Mouse (Mus musculus) olfactory bulb, adult 2 months (tissue): ENCODE measurements around the gene Abcc3. TPM values are rescaled to one million over a fixed set of nuclear protein-coding genes. Genes with fewer than 3 reads are reported as not detected.

Experiments used
- H3K27ac ChIP-seq: fragments of 200-500 bp; 2 replicates; pipeline ENCODE4 v1.5.1; 2012; ENCODE audit warnings: low read depth, low read length; ENCODE audit not compliant: insufficient read depth
- H3K4me1 ChIP-seq: fragments of 200-500 bp; 2 replicates; pipeline ENCODE4 v1.6.1; 2012; ENCODE audit warnings: low read length; ENCODE audit not compliant: control insufficient read depth, insufficient read depth
- H3K4me3 ChIP-seq: fragments of 200-500 bp; 2 replicates; pipeline ENCODE4 v1.5.1; 2012; ENCODE audit warnings: mild to moderate bottlenecking, low read depth, low read length, moderate library complexity; ENCODE audit not compliant: insufficient read depth
- CTCF ChIP-seq: fragments of 200-500 bp; IDR thresholded peaks from 2 replicates; pipeline ENCODE4 v1.5.1; 2012; ENCODE audit warnings: low read depth, mild to moderate bottlenecking, low read length, moderate library complexity; ENCODE audit not compliant: insufficient read depth
- POLR2A ChIP-seq: fragments of 200-500 bp; IDR thresholded peaks from 2 replicates; pipeline ENCODE4 v1.6.1; 2012; ENCODE audit warnings: mild to moderate bottlenecking, low read depth, low read length, moderate library complexity; ENCODE audit not compliant: insufficient read depth
- WGBS: fragments of 180-500 bp; shearing (Covaris S2); methylation state at CpG from one replicate; pipeline ENCODE4 v1.1.7; 2018; 5-methylcytosine and 5-hydroxymethylcytosine counted together
- polyA plus RNA-seq: library from polyadenylated mRNA; stranded (reverse); fragments of >200 nt; gene quantifications from 2 replicates; pipeline ENCODE4 v1.2.4, GENCODE M21; 2012; ENCODE audit warnings: low replicate concordance; ENCODE audit not compliant: missing spikeins, insufficient read depth, insufficient read length

The Abcc3 gene
- polyA plus RNA-seq, 1 experiment, result not detected

DNA sequence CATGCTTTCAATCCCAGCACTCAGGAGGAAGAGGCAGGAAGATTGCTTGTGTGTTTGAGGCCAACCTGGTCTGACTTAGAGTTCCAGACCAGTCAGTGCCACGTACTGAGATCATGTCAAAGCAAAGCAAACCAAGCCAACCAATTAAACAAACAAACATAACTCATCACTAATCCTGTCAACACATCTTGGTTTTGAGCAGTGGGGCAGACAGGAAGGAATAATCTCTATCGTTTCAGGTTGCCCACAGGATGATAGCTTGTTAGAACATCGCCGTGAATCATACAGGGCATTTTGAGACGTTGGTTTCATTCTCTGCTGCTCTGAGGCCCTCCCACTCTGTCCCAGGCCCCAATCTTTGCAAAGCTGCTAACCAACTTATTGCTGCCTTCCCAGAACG lies 22.8 kb downstream of the Abcc3 start:
- 88% methylated on average over 6 of the region's 6 CpGs for WGBS
- TF ChIP-seq CTCF (no peak), POLR2A (no peak)
- no peak overlapping the region for H3K4me3 ChIP-seq

DNA sequence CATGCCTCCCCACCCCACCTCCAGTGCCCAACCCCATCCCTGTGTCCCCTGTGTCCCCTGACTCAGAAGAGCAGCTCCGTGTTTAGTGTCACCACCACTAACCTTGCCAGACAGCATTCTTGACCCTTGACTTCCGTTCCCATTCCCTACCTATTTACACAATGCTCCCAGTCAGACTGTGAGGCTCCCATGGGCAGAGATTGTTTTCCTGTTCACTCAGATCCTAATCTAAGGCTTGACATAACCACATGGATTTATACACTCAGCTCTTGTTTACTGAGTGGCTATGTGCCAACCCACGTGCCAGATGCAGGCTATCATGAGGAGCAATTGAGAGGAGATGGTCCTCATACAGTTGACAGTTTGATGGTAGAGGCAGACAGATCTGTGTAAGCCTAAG lies 27.5 kb downstream of the Abcc3 start:
- 81% methylated on average over 3 of the region's 3 CpGs for WGBS
- Histone ChIP-seq H3K4me1 (peaks cover under 1% of the 10 kb centered on the region; the same call in 1 of the 2 replicates), H3K4me3 (no peak overlapping the region), H3K27ac (no peak overlapping the region)
- TF ChIP-seq POLR2A, result no peak
- no peak for TF ChIP-seq CTCF

More for the DNA sequence above, 22.8 kb downstream of the Abcc3 start:
- Histone ChIP-seq H3K4me1 (peaks cover 17% of the 10 kb centered on the region), H3K27ac (no peak overlapping the region)

- 80% methylated on average over 7 of the region's 7 CpGs for WGBS
These were observed 29.1 kb downstream of the Abcc3 start for GRCm38 (mm10) chr11:94363690-94364089.

GRCm38 (mm10) chr11:94362101-94362500 lies 30.7 kb downstream of the Abcc3 start:
- no peak overlapping the region for H3K4me3 ChIP-seq
- H3K27ac ChIP-seq, result no peak overlapping the region
- TF ChIP-seq CTCF (no peak), POLR2A (no peak)
- WGBS, result 67% methylated on average over 5 of the region's 5 CpGs
- no peaks in the 10 kb centered on the region for H3K4me1 ChIP-seq

More at GRCm38 (mm10) chr11:94363690-94364089, 29.1 kb downstream of the Abcc3 start:
- no peak overlapping the region for H3K27ac ChIP-seq
- no peak overlapping the region for H3K4me3 ChIP-seq
- no peak for TF ChIP-seq CTCF
- TF ChIP-seq POLR2A, result no peak
- H3K4me1 ChIP-seq, result no peaks in the 10 kb centered on the region

- no peaks in the 10 kb centered on the region for H3K4me1 ChIP-seq
- no peak overlapping the region for H3K4me3 ChIP-seq
- no peak overlapping the region for H3K27ac ChIP-seq
- WGBS, result 96% methylated on average over 14 of the region's 14 CpGs
- no peak for TF ChIP-seq CTCF
- TF ChIP-seq POLR2A, result no peak
These were observed 31.5 kb downstream of the Abcc3 start for GRCm38 (mm10) chr11:94361166-94361870.

GRCm38 (mm10) chr11:94359168-94359567 lies 33.6 kb downstream of the Abcc3 start:
- Histone ChIP-seq H3K4me1 (no peaks in the 10 kb centered on the region), H3K27ac (no peak overlapping the region), H3K4me3 (no peak overlapping the region)
- 96% methylated on average over 12 of the region's 12 CpGs for WGBS
- TF ChIP-seq CTCF (no peak), POLR2A (no peak)

- WGBS, result 88% methylated on average over 9 of the region's 9 CpGs
- TF ChIP-seq CTCF, result no peak
- TF ChIP-seq POLR2A, result no peak
- Histone ChIP-seq H3K4me3 (no peak overlapping the region), H3K4me1 (no peaks in the 10 kb centered on the region), H3K27ac (no peak overlapping the region)
These were observed 37.1 kb downstream of the Abcc3 start for GRCm38 (mm10) chr11:94355521-94356217.

DNA sequence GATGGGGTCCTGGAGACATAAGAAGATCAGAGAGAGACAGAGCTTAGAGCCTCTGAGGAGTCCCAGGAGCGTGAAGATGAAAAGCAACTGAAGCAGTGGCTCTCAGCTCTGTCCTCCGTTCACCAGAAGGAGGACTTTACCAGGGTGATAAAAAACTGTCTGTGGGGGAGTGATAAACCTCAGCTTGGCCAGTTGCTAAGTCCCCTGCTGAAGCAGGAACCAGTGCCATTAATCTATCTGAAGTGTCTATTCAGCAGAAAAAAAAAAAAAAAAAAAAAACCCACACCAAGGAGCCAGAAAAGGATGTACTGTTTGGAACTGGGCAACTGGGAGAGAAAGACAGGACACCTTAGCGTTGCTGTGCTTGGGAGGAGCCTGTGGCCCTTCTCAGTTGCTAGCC lies 41.7 kb downstream of the Abcc3 start:
- TF ChIP-seq CTCF (no peak), POLR2A (no peak)
- H3K4me1 ChIP-seq, result peaks cover under 1% of the 10 kb centered on the region; the same call in 1 of the 2 replicates
- H3K27ac ChIP-seq, result no peak overlapping the region
- H3K4me3 ChIP-seq, result no peak overlapping the region
- WGBS, result 60% methylated on average over 3 of the region's 3 CpGs

DNA sequence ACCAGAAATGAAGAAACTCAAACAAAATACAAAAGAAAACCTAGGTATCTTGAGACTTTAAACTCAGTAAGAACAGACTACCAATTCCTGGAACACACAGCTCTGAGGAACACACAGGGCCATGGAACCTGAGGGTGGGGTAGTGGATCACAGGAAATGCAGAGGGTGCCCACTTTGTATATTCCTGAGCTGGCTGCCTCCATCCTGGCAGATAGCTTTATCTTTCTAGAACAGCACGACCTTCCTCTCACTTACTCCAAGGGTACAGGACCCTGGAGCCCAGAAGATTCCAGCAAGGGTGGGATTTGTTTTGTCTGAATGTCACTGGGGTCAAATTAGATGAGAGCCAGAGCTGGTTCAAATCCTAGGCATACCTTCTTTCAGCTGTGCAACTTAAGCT lies 42.5 kb downstream of the Abcc3 start:
- no peak overlapping the region for H3K27ac ChIP-seq
- H3K4me3 ChIP-seq, result no peak overlapping the region
- TF ChIP-seq CTCF, result no peak
- TF ChIP-seq POLR2A, result no peak
- H3K4me1 ChIP-seq, result peaks cover 3% of the 10 kb centered on the region; the same call in 1 of the 2 replicates
- 86% methylated on average over 1 of the region's 1 CpGs for WGBS

- peaks cover 3% of the 10 kb centered on the region; the same call in 1 of the 2 replicates for H3K4me1 ChIP-seq
- H3K27ac ChIP-seq, result no peak overlapping the region
- TF ChIP-seq CTCF (no peak), POLR2A (no peak)
- 89% methylated on average over 2 of the region's 2 CpGs for WGBS
- H3K4me3 ChIP-seq, result no peak overlapping the region
These were observed 43.0 kb downstream of the Abcc3 start for GRCm38 (mm10) chr11:94349839-94350238.
